Mouse (Mus musculus) hematopoietic stem cell, adult 5-6 weeks (primary cell): ENCODE data around the gene Zfp119b. TPM values are rescaled to one million over a fixed set of nuclear protein-coding genes. Genes with fewer than 3 reads are reported as not detected.
"Not testable (repeated sequence)": the region's sequence is repeated elsewhere in the genome, so short reads cannot be mapped to it uniquely, and the experiment has no call there.

Experiments used
- ATAC-seq, 2 experiments: fragments of 125-278 bp in 1 of 2; replicated peaks in 1 of 2; 2 replicates each; pipeline ENCODE4 v1.8.0; 2016 to 2017; ENCODE audit warnings: inconsistent platforms in 2 of 2, mild to moderate bottlenecking in 2 of 2, moderate number of reproducible peaks in 2 of 2, low read depth in 1 of 2, moderate TSS enrichment in 1 of 2; ENCODE audit not compliant: low FRiP score in 2 of 2, poor library complexity in 2 of 2, severe bottlenecking in 2 of 2, insufficient read depth in 1 of 2, low TSS enrichment in 1 of 2
- total RNA-seq: library from RNA; stranded (forward); fragments of 172-1452, 232-1000 nt; gene quantifications from 2 replicates; pipeline ENCODE4 v1.2.3, GENCODE M21; 2017

The Zfp119b gene
- total RNA-seq, 1 experiment from 2014 or later, result 7.8 TPM

- no peak; a peak in 2 of 4 replicates for ATAC-seq
Measured at GRCm38 (mm10) chr17:55932635-55933034, 16.7 kb downstream of the Zfp119b start.

DNA sequence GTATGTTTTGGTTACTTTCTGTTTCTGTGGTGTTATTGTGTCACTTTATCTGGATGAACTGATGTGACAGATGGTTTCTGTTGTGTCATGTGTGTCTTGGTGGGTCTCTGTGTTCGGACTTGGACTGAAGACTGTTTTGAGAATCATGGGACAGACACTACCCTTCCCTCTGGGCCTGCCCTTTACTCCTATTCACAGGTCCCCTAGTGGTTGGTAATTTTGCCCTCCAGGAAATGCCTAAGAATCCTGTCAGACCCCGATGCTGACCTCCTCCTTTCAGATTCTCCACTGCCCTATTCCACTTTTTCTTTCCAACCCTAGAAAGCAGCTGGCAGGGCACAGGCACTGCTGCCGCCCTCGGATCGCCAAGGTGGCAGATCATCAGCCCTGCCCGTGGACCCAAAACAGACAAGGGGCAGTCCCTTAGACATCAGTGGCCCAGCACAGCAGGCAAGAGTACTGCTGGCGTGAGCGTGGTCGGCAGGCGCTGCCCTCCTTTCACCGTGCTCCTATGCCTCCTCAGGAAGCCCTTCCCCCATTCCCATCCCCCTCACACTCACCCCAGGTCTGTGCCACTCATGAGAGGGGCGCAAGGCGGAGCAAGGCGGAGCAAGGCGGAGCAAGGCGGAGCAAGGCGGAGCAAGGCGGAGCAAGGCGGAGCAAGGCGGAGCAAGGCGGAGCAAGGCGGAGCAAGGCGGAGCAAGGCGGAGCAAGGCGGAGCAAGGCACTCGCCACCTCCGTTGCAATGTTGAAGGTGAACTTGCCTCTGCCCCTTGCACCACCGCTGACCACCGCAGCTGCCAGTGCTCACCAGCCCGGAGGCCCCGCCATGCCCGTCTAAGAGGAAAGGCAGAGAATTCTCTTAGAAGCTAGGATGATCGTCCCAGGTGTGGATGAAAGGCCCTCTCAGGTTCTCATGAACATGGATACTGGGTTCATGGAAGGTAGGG, 17.5 kb downstream of the Zfp119b start:
- peak; percentile 92 to 95 for ATAC-seq

DNA sequence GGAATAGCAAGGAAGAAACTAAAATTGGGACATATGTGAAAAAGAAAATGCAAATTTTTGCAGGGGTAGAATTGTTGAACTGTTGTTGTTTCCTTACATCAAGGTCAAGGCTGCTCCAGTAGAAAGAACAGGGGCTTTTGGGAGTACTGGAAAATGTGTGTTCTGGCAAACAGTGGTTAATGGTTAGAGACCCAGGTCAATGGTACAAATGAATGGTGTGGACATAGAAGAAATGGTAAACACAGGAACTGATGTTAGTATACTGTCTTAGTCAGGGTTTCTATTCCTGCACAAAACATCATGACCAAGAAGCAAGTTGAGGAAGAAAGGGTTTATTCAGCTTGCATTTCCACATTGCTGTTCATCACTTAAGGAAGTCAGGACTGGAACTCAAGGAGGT, 42.6 kb downstream of the Zfp119b start:
- ATAC-seq, result no peak

DNA sequence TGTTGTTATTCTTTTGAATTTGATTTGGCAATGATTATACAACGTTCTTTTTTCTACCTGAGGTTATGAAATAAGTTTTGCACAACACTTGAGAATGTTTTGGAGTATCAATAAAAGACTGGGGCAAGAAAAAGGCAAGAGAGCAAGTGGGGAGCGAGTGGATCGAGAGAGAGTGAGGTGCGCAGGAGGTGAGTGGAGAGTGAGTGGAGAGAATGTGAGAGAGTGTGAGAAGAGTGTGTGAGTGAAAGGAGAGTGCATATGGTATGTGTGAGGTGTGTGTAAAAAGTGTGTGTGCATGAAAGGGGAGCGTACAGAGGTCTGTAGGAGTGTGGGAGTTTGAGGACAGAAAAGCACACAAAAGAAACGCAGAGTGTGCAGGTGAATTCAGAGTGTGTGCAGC, 45.2 kb downstream of the Zfp119b start:
- ATAC-seq, result no peak

DNA sequence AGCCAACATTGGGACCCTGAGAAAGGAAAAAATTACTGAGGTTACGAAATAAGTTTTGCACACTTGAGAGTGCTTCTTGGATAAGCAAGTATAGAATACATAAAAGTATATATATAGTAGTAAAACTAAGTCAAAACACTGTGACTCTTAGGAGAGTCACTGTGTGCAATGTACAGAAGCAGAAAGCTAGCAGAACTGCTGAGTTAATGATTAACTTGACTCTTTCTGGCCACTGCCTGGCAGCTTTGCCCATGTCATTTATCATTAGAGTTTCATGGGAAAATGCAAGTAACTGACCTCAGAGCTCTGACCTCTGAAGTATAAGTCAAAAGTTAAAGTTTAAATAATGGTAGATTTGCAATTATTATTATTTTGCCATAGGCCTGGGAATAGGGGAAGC, 45.6 kb downstream of the Zfp119b start:
- ATAC-seq, result no peak

DNA sequence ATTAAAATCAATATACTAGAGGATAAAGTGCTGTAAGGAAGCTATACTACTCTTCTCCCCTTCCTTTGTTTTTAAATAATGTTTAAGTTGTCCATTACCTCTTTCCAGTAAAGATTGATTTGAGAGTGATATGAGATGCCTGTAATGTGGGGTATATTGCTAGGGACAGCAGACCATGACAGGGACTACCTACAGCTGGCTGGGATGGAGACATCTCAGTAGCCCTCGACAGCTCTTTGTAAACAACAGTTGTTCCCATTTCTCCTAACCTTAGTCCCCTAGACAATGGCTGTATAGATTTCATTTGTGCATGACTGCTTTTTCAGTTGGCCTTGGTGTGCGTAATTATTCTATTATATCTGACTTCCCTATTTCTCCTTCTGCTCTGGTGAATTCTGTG, 46.2 kb downstream of the Zfp119b start:
- no peak for ATAC-seq

DNA sequence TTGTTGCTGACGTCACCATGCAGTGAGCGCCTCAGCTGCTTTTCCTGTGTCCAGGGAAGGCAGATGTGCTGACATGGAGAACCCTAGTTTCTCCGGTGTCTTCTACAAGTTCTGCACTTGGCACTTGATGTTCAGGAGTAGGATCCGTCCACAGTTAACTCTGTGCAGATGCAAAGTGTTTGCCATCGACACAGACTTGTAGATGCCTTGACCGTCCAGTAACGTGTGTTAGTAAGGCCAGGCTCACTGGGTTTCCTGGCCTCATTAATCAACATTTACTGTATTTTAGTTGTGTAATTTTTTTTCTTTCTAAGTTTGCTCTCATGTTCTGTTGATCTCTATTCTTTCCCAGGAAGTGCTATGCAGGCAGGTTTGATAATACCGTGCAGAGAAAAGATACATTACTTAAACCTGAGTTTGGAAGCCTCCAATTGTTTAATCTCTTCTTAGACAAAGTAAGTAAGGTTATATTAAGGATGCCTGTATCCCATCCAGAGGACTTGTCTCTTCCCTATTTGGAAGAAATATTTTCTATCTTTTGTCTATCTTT, 56.8 kb downstream of the Zfp119b start:
- not testable (repeated sequence) for ATAC-seq

Other genes with a start within 250 kb of the Zfp119b start
- 58.2 and 69.2 TPM in 2 replicates for gene Pot1b, start 236.9 kb downstream of the Zfp119b start, total RNA-seq
- 1.5 and 3.2 TPM in 2 replicates for gene Adgre4, start 199.5 kb downstream of the Zfp119b start, total RNA-seq
- 10.6 and 17.1 TPM in 2 replicates for gene Zfp119a, start 70.6 kb downstream of the Zfp119b start, total RNA-seq
- 12.4 and 27.8 TPM in 2 replicates for gene Zfp959, start 57.4 kb downstream of the Zfp119b start, total RNA-seq
- gene Ebi3, start 3.1 kb upstream of the Zfp119b start, total RNA-seq, result 12.8 and 22.6 TPM in 2 replicates
- gene Yju2, start 9.6 kb upstream of the Zfp119b start, total RNA-seq, result 24.3 and 29.5 TPM in 2 replicates
- 0.79 TPM in 1 of 2 replicates, not detected in the other for gene Shd, start 21.0 kb upstream of the Zfp119b start, total RNA-seq
- not detected in 2 replicates for gene Fsd1, start 37.0 kb upstream of the Zfp119b start, total RNA-seq
- gene Stap2, start 56.1 kb upstream of the Zfp119b start, total RNA-seq, result 1.1 and 1.9 TPM in 2 replicates
- gene Mpnd, start 56.2 kb upstream of the Zfp119b start, total RNA-seq, result 73.7 and 97.0 TPM in 2 replicates
- gene Sh3gl1, start 87.1 kb upstream of the Zfp119b start, total RNA-seq, result 29.6 and 37.1 TPM in 2 replicates
- 24.5 and 29.7 TPM in 2 replicates for gene Chaf1a, start 90.9 kb upstream of the Zfp119b start, total RNA-seq
- 22.1 and 51.5 TPM in 2 replicates for gene Ubxn6, start 125.5 kb upstream of the Zfp119b start, total RNA-seq
- 73.0 and 136 TPM in 2 replicates for gene Hdgfl2, start 130.1 kb upstream of the Zfp119b start, total RNA-seq
- not detected in 2 replicates for gene Plin4, start 160.3 kb upstream of the Zfp119b start, total RNA-seq
- not detected in 2 replicates for gene Plin5, start 168.1 kb upstream of the Zfp119b start, total RNA-seq
- gene Lrg1, start 172.5 kb upstream of the Zfp119b start, total RNA-seq, result 1.9 and 5.6 TPM in 2 replicates
- 0.99 and 2.1 TPM in 2 replicates for gene Sema6b, start 190.8 kb upstream of the Zfp119b start, total RNA-seq
- gene Tnfaip8l1, start 213.0 kb upstream of the Zfp119b start, total RNA-seq, result 2.6 and 2.9 TPM in 2 replicates
- gene Mydgf, start 234.4 kb upstream of the Zfp119b start, total RNA-seq, result 21.7 and 31.0 TPM in 2 replicates